19 mouse cellular contexts compared by ENCODE assay signal in genomic region chr16:38168971-38169370, GRCm38 (mm10).
"Had no signal": no experiment of that assay in that cellular context is flagged by ENCODE, and none has a peak within 500 bp of the region (broad histone marks: within the 10 kb centered on the region; RNA-seq: fewer than 3 reads in every experiment).

No protein-coding gene starts in this region.

- H3K9me3 ChIP-seq: limb, embryonic 10.5 days; limb, embryonic 13.5 days; liver, embryonic 12.5 days; liver, embryonic 15.5 days; lung, embryonic 15.5 days; midbrain, embryonic 12.5 days; neural tube, embryonic 12.5 days had no signal

- H3K27me3 ChIP-seq: limb, embryonic 13.5 days; liver, embryonic 12.5 days; liver, embryonic 15.5 days; lung, embryonic 15.5 days; midbrain, embryonic 12.5 days; neural tube, embryonic 12.5 days had no signal

- H3K4me2 ChIP-seq: limb, embryonic 13.5 days; liver, embryonic 12.5 days; liver, embryonic 15.5 days; lung, embryonic 15.5 days; midbrain, embryonic 12.5 days; neural tube, embryonic 12.5 days had no signal

- H3K9ac ChIP-seq: limb, embryonic 13.5 days; liver, embryonic 12.5 days; liver, embryonic 15.5 days; lung, embryonic 15.5 days; midbrain, embryonic 12.5 days; neural tube, embryonic 12.5 days had no signal

- H3K4me1 ChIP-seq: limb, embryonic 10.5 days; liver, embryonic 15.5 days; lung, embryonic 15.5 days; midbrain, embryonic 12.5 days; neural tube, embryonic 12.5 days had no signal

- H3K27ac ChIP-seq: kidney, postnatal 0 days; limb, embryonic 10.5 days; limb, embryonic 13.5 days; liver, embryonic 12.5 days; liver, embryonic 15.5 days; lung, embryonic 15.5 days; midbrain, embryonic 12.5 days; neural tube, embryonic 12.5 days had no signal

- H3K4me3 ChIP-seq: limb, embryonic 10.5 days; limb, embryonic 13.5 days; liver, embryonic 12.5 days; liver, embryonic 15.5 days; lung, embryonic 15.5 days; midbrain, embryonic 12.5 days; neural tube, embryonic 12.5 days had no signal

- ATAC-seq: liver, embryonic 12.5 days had no signal

- DNase-seq: kidney, adult 18-20 months; kidney, adult 9 months; kidney, postnatal 36 days; layer of hippocampus, adult 9-11 months; layer of hippocampus, postnatal 36 days; liver; lung, adult 18-20 months; lung, postnatal 10 days; lung, postnatal 36 days; thymus, adult 18-20 months; thymus, postnatal 36 days had no signal
